Mouse (Mus musculus) T-helper 2 cell (primary cell): ENCODE data around the gene Dnlz.
"Not testable (repeated sequence)": the region's sequence is repeated elsewhere in the genome, so short reads cannot be mapped to it uniquely, and the experiment has no call there.

Experiments
- in situ Hi-C: fragments of 300-600 bp; cut with MboI, MseI; formaldehyde crosslinking; loops from one replicate; pipeline ENCODE4 v1.15.1; 2025; ENCODE audit warnings: high pct_unique_total_duplicates

Dnlz gene

GRCm38 (mm10) chr2:26351358-26352290 is at the start of gene Dnlz:
Gene Dnlz (minus strand): TSS chr2:26352110.
- in situ Hi-C loops: no loop called here

DNA sequence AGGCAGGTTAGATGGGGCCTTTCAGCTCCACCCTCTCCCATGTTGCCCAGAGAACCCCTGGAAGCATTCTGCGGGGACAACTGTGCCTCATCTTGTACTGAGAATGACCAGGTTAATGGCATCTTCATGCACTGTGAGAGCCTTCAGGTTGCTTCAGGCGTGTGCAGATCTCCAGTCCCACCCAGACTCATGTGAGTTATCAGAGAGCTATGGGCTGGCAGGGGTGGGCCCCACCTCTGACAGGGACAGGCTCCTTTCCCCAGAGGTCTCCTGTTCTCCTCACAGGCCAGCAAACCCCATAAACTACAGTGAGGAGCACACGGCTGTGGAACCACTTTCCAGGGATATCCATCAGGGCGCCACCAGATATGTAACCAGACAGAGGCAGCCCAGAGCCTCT is 49.1 kb upstream of the Dnlz start:
- in situ Hi-C loops: no loop called here

DNA sequence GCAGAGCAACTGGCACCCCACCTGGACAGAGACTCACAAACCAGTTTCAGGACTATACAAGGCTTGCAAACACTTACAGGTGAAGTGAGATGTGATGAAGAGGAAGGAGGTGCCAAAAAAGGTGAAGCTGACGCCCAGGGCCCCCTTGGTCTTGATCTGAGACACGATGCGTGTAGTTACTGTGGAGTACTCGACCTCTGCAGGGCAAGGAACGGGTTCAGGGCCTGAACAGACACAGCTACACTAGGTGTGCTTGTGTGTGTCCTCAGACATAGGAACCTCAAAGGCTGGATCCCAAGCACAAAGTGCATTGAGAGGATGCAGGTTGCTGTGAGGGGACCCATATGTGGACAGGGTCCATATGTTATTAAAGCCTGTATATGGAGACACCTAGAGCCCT is 48.4 kb upstream of the Dnlz start:
- in situ Hi-C loops: no loop called here

GRCm38 (mm10) chr2:26399647-26400046 is 47.7 kb upstream of the Dnlz start:
- in situ Hi-C loops: no loop called here

DNA sequence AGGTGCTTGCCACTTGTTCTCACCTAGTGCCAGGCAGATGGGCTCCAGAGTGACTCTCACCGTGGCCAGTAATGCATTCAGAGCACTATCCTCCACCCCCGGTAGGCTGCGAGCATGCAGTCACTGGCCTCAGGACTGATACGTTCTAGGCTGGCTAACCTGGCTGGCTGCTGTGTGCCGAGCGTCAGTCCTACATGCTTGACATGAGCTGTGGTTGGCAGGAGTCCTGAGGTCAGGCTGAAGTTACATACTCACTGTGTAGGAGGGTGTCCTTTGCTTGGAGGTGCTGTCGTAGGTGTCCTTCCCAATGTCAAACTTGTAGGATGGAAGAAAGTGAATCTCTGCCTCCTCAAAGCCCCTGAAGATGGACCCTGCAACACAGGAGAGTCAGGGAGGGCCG is 47.1 kb upstream of the Dnlz start:
- in situ Hi-C loops: no loop called here

GRCm38 (mm10) chr2:26391617-26392016 is 39.7 kb upstream of the Dnlz start:
- in situ Hi-C loops: no loop called here

DNA sequence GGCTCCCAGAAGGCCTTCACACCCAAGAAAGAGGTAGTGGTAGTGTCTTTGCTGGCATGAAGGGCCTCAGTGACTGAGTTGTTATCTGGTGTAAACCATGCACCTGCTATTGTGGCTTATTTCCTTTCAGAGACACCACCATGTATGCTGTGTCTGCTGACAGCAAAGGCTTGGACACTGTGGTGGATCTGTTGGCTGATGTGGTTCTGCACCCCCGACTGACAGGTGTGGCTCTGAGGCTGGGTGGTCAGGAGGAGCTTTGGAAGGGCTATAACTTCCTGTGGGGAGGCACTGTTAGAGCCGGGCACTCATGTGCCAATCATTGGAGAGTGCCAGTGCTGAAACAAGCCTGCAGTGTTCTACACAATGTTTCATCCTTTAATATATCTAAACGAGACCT is 39.0 kb upstream of the Dnlz start:
- in situ Hi-C loops: no loop called here

DNA sequence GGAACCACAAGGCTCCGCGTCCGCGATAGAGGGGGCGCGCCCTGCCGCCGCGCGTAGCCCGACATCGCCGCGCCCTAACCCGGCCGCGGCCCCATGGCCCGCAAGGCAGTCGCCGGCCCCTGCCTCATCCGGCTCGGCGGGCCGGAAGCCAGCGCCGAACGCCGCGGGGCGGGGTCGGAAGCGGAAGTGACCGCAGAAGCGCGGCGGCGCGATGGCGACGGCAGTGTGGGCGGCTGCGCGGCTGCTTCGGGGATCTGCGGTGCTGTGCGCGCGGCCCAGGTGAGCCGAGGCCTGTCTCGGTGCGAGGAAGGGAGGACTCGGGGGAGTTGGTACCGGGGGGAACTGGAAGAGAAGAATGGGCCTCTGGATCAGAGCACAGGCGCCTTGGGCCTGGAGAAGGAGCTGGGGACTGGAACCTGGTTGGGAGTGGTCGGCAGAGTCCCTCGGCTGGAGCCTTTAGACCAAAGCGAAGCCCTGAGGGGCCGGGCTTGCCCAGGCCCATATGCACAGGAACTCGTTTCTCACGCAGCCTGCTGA is 37.3 kb upstream of the Dnlz start, which contains the start of the genes Entr1 and Pmpca:
Gene Entr1, minus strand, starts transcription at position 163 of the 537 bp plus-strand sequence.
Gene Pmpca, plus strand, starts transcription at position 186 of the 537 bp plus-strand sequence.
- in situ Hi-C loops: no loop called here

GRCm38 (mm10) chr2:26388682-26389153 is 36.8 kb upstream of the Dnlz start:
- in situ Hi-C loops: no loop called here

DNA sequence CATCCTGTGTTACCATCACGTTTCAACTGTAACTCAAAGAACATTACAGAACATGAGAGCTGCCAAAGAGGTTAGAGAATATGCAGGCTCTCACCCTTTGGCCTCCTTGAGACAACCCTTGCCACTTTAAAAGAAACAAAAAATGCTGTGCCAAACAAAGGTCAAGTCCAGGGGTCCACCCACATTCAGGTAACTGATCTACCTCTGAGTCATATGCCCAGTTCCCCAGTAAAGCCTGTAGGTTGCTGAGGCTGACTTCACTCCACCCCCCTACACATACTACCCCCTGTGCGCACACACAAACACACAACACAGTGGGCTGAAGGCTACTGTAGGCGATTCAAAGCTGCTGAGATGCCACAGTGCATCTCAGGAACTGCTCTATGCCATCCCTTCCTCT is 35.8 kb upstream of the Dnlz start:
- in situ Hi-C loops: no loop called here

- in situ Hi-C loops: not testable (repeated sequence)
Measured at GRCm38 (mm10) chr2:26380871-26381270, 29.0 kb upstream of the Dnlz start.

- in situ Hi-C loops: no loop called here
Measured at GRCm38 (mm10) chr2:26380131-26380771, 28.3 kb upstream of the Dnlz start, which contains the start of gene Snapc4. Gene Snapc4 (minus strand): TSS chr2:26380653.

- in situ Hi-C loops: no loop called here
Measured at GRCm38 (mm10) chr2:26372396-26372795, 20.5 kb upstream of the Dnlz start.

GRCm38 (mm10) chr2:26368572-26368971 is 16.7 kb upstream of the Dnlz start:
- in situ Hi-C loops: no loop called here

- in situ Hi-C loops: no loop called here
Measured at GRCm38 (mm10) chr2:26367911-26368310, 16.0 kb upstream of the Dnlz start.

DNA sequence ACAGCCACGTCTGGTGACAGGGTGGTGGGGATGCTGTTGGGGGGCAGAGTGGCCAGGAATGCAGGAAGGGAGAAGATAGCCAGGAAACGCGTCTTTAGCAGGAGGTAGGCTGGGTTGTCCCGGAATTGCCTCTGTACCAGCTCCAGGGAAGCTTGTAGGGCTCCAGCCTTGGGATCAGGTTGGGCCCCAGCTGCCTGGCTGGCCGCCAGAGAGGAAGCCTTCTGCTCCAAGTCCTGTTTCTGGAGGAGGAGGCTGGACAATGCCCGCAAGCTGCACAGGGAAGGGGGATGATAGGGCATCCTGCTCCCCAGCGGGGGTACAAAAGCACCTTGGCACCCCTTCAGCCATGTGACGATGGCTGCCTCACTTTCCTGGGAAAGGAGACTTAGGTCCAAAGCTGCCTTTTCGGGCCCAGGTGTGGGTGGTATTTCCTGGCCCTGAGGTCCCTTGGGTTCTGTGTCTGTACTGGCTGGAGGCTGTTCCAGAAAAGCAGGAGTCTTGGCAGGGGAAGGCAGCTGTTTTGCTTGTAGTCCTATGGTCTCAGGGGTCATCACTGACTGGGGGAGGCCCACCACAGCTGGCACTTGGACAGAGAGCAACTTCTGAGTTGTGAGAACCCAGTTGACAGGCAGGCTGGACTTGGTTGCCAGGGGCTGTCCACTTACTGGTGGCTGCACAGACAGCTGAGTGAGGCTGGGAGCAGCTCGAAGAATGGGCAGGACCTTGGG is 13.0 kb upstream of the Dnlz start:
- in situ Hi-C loops: no loop called here

- in situ Hi-C loops: no loop called here
Measured at GRCm38 (mm10) chr2:26363481-26363880, 11.6 kb upstream of the Dnlz start.

GRCm38 (mm10) chr2:26362991-26363390 is 11.1 kb upstream of the Dnlz start:
- in situ Hi-C loops: no loop called here

DNA sequence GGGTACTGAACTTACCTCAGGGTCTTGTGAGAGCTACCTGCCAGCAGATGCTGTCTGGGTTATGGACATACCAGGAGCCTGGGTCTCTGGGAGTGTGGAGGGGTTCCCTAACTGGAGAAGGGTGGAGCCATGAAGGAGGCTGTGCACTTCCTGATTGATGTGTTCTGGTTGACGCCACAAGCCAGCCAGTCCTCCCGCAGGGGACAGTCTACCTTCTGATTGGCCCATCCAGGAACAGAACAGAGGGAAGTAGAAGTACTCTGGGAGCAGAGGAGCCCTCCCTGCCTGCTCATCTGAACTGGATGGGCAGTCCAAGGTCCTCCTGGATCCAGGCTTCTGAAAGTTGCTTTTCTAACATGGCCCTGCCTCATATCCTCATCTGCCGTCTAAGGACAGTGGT is 8.9 kb upstream of the Dnlz start, which contains the start of gene Card9:
Gene Card9, minus strand, starts transcription at position 147 of the 400 bp plus-strand sequence.
- in situ Hi-C loops: no loop called here

DNA sequence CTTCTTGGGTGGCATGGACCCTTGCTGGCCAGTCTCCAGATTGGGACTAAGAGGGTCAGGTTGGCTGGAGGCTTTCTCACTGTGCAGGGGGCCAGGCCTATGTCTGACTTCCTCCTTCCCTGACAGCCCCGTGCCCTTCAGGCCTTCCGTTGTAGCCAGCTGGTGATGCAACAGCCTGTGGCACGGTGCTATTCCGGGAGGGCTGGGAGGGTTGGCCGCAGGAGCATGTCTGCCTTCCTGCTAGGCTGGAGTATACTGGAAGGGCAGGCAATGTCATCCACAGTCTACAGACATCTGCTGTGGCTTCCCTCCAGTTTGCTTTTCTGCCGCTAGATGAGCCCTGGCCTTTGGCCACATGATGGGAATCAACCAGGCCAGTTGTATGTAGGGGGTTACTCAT is 8.1 kb upstream of the Dnlz start:
- in situ Hi-C loops: no loop called here

DNA sequence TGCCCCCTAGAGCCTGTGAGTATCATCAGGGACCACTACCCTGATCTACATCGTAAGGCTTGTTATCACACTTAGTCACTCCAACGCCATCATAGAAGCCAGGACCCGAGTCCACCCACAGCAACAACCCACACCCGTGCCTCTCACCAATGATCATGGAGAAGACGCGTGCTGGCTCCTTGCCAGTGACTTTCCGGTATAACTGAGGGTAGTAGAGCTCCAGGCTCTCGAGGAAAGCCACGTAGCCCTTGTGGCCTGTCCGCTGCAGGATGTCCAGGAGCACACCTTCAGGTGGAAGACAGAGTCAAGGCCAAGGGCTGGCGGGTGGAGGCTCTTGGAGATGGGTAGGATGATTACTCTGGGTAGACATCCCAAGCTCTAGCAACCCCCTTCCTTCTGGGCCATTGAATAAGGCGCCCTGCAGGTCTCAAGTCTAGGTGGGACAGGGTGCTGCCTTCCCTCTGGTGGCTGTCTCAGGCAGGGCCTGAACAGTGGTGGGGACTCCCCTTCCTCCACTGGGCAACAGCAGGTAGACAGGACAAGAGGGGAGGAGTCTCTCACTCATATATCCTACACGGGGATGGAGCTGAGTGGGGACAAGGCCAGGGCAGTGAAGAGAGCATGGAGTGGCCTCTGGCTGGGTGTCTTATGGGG is 6.9 kb upstream of the Dnlz start:
- in situ Hi-C loops: no loop called here
